Mouse (Mus musculus): ENCODE measurements at regions not wholly inside any gene's neighbourhood (a gene's known extent, or its start where the extent isn't known, plus 50 kb on each side); places are given as distances from the start of the nearest gene placed in this dataset.

DNA sequence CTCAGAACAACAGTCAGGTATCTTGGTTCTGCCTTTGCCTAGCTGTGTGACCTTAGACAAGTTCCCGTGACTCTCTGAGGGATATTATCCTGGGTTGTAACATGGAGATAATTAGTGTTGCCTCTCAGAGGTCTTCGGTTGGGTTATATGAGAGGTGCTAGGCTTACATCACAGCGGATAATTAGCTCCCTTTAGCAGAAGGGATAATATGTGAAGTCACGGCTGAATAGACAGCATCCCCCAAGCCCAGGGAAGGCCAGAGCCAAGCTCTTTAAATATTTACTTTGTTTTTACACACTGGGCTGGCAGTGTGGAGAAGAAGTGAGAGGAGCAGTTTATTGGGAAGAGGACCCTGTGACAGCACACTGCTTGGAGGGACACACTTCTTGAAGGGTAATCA is 299.9 kb downstream of the Ptpru start:
- H3K4me3 ChIP-seq (replicated peaks; ENCODE audit: insufficient read depth, low read depth, low read length) = no peak overlapping the region
- H3K27ac ChIP-seq (ENCODE audit: insufficient read depth, low read length) = no peak overlapping the region
- 90% methylated on average over 4 of the region's 4 CpGs for WGBS
- peaks cover 8% of the 10 kb centered on the region; the same call in 1 of the 2 replicates for H3K4me1 ChIP-seq (ENCODE audit: control insufficient read depth, insufficient read depth, low read length)
- TF ChIP-seq CTCF (IDR thresholded peaks at IDR 0.05; ENCODE audit: borderline replicate concordance, insufficient read depth, low read depth, low read length) (no peak), POLR2A (IDR thresholded peaks at IDR 0.05; ENCODE audit: borderline replicate concordance, insufficient read depth, low read length) (no peak)
- no peaks in the 10 kb centered on the region for H3K27me3 ChIP-seq (ENCODE audit: control insufficient read depth, insufficient read depth, low read length)
- no peak for DNase-seq

- H3K4me1 ChIP-seq (ENCODE audit: control insufficient read depth, insufficient read depth, low read length) = peaks cover 10% of the 10 kb centered on the region
- 76% methylated on average over 12 of the region's 12 CpGs for WGBS
These were observed 291.5 kb downstream of the Ptpru start for GRCm38 (mm10) chr4:131546422-131547200.

GRCm38 (mm10) chr4:131549581-131549980 is 288.5 kb downstream of the Ptpru start:
- DNase-seq = peak; percentile 58 to 70
- Histone ChIP-seq H3K4me3 (replicated peaks; ENCODE audit: insufficient read depth, low read depth, low read length) (no peak overlapping the region), H3K27ac (ENCODE audit: insufficient read depth, low read length) (no peak overlapping the region), H3K4me1 (ENCODE audit: control insufficient read depth, insufficient read depth, low read length) (peaks cover 10% of the 10 kb centered on the region), H3K27me3 (ENCODE audit: control insufficient read depth, insufficient read depth, low read length) (no peaks in the 10 kb centered on the region)
- 9% methylated on average over 12 of the region's 12 CpGs for WGBS
- TF ChIP-seq CTCF (IDR thresholded peaks at IDR 0.05; ENCODE audit: borderline replicate concordance, insufficient read depth, low read depth, low read length) (peak; percentile 30; the same call in 1 of the 2 replicates), POLR2A (IDR thresholded peaks at IDR 0.05; ENCODE audit: borderline replicate concordance, insufficient read depth, low read length) (no peak)

More at GRCm38 (mm10) chr4:131546422-131547200, 291.5 kb downstream of the Ptpru start:
- H3K27me3 ChIP-seq (ENCODE audit: control insufficient read depth, insufficient read depth, low read length) = no peaks in the 10 kb centered on the region
- H3K27ac ChIP-seq (ENCODE audit: insufficient read depth, low read length) = no peak overlapping the region
- TF ChIP-seq POLR2A (IDR thresholded peaks at IDR 0.05; ENCODE audit: borderline replicate concordance, insufficient read depth, low read length) (no peak), CTCF (IDR thresholded peaks at IDR 0.05; ENCODE audit: borderline replicate concordance, insufficient read depth, low read depth, low read length) (no peak)
- no peak for DNase-seq
- H3K4me3 ChIP-seq (replicated peaks; ENCODE audit: insufficient read depth, low read depth, low read length) = no peak overlapping the region

- Histone ChIP-seq H3K4me1 (ENCODE audit: control insufficient read depth, insufficient read depth, low read length) (peaks cover 2% of the 10 kb centered on the region; the same call in 1 of the 2 replicates), H3K27me3 (ENCODE audit: control insufficient read depth, insufficient read depth, low read length) (no peaks in the 10 kb centered on the region), H3K27ac (ENCODE audit: insufficient read depth, low read length) (no peak overlapping the region), H3K4me3 (replicated peaks; ENCODE audit: insufficient read depth, low read depth, low read length) (no peak overlapping the region)
- WGBS = 26% methylated on average over 5 of the region's 5 CpGs
- TF ChIP-seq POLR2A (IDR thresholded peaks at IDR 0.05; ENCODE audit: borderline replicate concordance, insufficient read depth, low read length) (no peak), CTCF (IDR thresholded peaks at IDR 0.05; ENCODE audit: borderline replicate concordance, insufficient read depth, low read depth, low read length) (no peak)
- peak; percentile 37 to 59 for DNase-seq
These were observed 279.6 kb downstream of the Ptpru start for GRCm38 (mm10) chr4:131558513-131558912.

DNA sequence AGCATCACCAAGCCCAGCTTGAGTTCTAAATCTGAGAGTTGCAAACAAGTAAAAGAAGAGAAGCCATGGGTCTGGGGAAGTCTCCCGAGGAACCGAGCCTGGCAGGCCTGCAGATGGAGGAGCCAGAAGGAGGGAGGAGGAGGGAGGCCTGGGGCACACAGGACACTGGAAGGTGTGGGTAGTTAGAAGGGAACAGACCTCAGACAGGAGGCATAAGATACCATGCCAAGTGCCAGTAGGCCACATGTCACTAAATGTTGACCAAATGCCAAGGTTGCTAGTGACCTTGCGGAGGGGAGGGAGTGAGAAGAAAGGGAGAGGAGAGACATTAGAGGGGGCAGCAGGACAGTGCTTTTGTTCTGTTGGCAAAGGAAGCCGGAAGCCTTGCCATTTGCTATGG is 274.2 kb downstream of the Ptpru start:
- no peak overlapping the region for H3K27ac ChIP-seq (ENCODE audit: insufficient read depth, low read length)
- DNase-seq = peak; percentile 29 to 43
- 23% methylated on average over 4 of the region's 4 CpGs for WGBS
- TF ChIP-seq POLR2A (IDR thresholded peaks at IDR 0.05; ENCODE audit: borderline replicate concordance, insufficient read depth, low read length) = no peak
- no peak for TF ChIP-seq CTCF (IDR thresholded peaks at IDR 0.05; ENCODE audit: borderline replicate concordance, insufficient read depth, low read depth, low read length)
- peaks cover 9% of the 10 kb centered on the region for H3K4me1 ChIP-seq (ENCODE audit: control insufficient read depth, insufficient read depth, low read length)
- no peak overlapping the region for H3K4me3 ChIP-seq (replicated peaks; ENCODE audit: insufficient read depth, low read depth, low read length)
- H3K27me3 ChIP-seq (ENCODE audit: control insufficient read depth, insufficient read depth, low read length) = no peaks in the 10 kb centered on the region

GRCm38 (mm10) chr4:131565203-131565602 is 272.9 kb downstream of the Ptpru start:
- no peak for DNase-seq
- 87% methylated on average over 7 of the region's 7 CpGs for WGBS
- Histone ChIP-seq H3K27ac (ENCODE audit: insufficient read depth, low read length) (no peak overlapping the region), H3K4me3 (replicated peaks; ENCODE audit: insufficient read depth, low read depth, low read length) (no peak overlapping the region), H3K4me1 (ENCODE audit: control insufficient read depth, insufficient read depth, low read length) (peaks cover 7% of the 10 kb centered on the region), H3K27me3 (ENCODE audit: control insufficient read depth, insufficient read depth, low read length) (no peaks in the 10 kb centered on the region)
- no peak for TF ChIP-seq CTCF (IDR thresholded peaks at IDR 0.05; ENCODE audit: borderline replicate concordance, insufficient read depth, low read depth, low read length)
- no peak for TF ChIP-seq POLR2A (IDR thresholded peaks at IDR 0.05; ENCODE audit: borderline replicate concordance, insufficient read depth, low read length)

DNA sequence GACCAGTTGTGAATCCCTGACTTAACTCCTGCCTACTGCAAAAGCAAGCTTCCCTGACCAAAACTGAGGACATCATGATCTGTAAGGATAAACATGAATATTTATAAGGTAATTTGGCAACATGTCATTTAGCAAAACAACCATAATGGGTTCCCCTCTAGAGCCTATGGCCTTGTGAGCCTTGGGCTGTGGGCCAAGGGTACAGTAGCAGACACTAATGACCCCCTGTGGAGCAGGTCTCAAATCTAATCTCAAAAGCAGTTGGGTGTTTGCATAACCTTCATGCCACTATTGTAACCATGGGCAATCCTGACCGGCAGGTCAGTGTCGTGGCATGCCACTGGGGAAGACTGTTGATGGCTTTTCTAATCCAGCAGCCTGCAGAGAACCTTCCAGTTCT is 270.8 kb downstream of the Ptpru start:
- no peak overlapping the region for H3K27ac ChIP-seq (ENCODE audit: insufficient read depth, low read length)
- no peak for DNase-seq
- no peak for TF ChIP-seq CTCF (IDR thresholded peaks at IDR 0.05; ENCODE audit: borderline replicate concordance, insufficient read depth, low read depth, low read length)
- no peak for TF ChIP-seq POLR2A (IDR thresholded peaks at IDR 0.05; ENCODE audit: borderline replicate concordance, insufficient read depth, low read length)
- 31% methylated on average over 2 of the region's 2 CpGs for WGBS
- H3K4me1 ChIP-seq (ENCODE audit: control insufficient read depth, insufficient read depth, low read length) = peaks cover 7% of the 10 kb centered on the region
- H3K4me3 ChIP-seq (replicated peaks; ENCODE audit: insufficient read depth, low read depth, low read length) = no peak overlapping the region
- no peaks in the 10 kb centered on the region for H3K27me3 ChIP-seq (ENCODE audit: control insufficient read depth, insufficient read depth, low read length)

DNA sequence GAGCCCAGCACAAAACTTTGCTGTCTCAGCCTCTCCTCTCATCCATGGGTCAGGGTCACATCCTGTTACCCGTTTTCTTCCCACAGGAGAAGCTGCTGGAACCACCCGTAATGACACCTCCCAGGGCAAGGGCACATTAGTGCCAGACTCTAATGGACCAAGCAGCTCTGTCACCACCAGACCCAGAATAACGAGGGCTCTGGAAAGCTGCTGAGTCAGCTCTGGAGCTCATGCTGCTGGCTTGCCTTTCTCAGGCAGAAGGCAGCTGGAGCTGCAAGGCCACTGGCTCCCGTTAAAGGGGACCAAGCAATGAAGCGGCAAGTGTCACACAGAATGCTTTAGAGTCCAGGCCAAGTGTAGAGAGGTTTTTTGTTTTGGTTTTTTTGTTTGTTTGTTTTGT is 268.9 kb downstream of the Ptpru start:
- no peak for DNase-seq
- Histone ChIP-seq H3K27ac (ENCODE audit: insufficient read depth, low read length) (no peak overlapping the region), H3K4me1 (ENCODE audit: control insufficient read depth, insufficient read depth, low read length) (peaks cover 1% of the 10 kb centered on the region; the same call in 1 of the 2 replicates), H3K27me3 (ENCODE audit: control insufficient read depth, insufficient read depth, low read length) (no peaks in the 10 kb centered on the region), H3K4me3 (replicated peaks; ENCODE audit: insufficient read depth, low read depth, low read length) (no peak overlapping the region)
- TF ChIP-seq POLR2A (IDR thresholded peaks at IDR 0.05; ENCODE audit: borderline replicate concordance, insufficient read depth, low read length) = no peak
- TF ChIP-seq CTCF (IDR thresholded peaks at IDR 0.05; ENCODE audit: borderline replicate concordance, insufficient read depth, low read depth, low read length) = no peak
- WGBS = 53% methylated on average over 5 of the region's 5 CpGs

Data from cerebellum, adult 2 months (tissue).